Mouse (Mus musculus) kidney, adult 9 months (tissue): ENCODE measurements around the gene Cep131.

Experiments used
- DNase-seq: peaks from one replicate; pipeline ENCODE4 v3.0.0; 2022

The Cep131 gene

GRCm38 (mm10) chr11:120086702-120087152 is at the start of gene Cep131:
Gene Cep131 (minus strand): TSS chr11:120086827.
- DNase-seq, result peak; percentile 99

- no peak for DNase-seq
Observed at GRCm38 (mm10) chr11:120136195-120136594, 49.6 kb upstream of the Cep131 start.

GRCm38 (mm10) chr11:120134847-120135530 is 48.4 kb upstream of the Cep131 start:
- no peak for DNase-seq

- DNase-seq, result no peak
Observed at GRCm38 (mm10) chr11:120134148-120134547, 47.5 kb upstream of the Cep131 start.

GRCm38 (mm10) chr11:120129281-120129680 is 42.7 kb upstream of the Cep131 start:
- no peak for DNase-seq

- DNase-seq, result no peak
Observed at GRCm38 (mm10) chr11:120126845-120127244, 40.2 kb upstream of the Cep131 start.

GRCm38 (mm10) chr11:120122126-120122525 is 35.5 kb upstream of the Cep131 start:
- no peak for DNase-seq

GRCm38 (mm10) chr11:120120642-120121420 is 34.2 kb upstream of the Cep131 start:
- DNase-seq, result peak; percentile 72

GRCm38 (mm10) chr11:120119936-120120541 is 33.4 kb upstream of the Cep131 start:
- no peak for DNase-seq

- DNase-seq, result no peak
Observed at GRCm38 (mm10) chr11:120119108-120119507, 32.5 kb upstream of the Cep131 start.

- no peak for DNase-seq
Observed at GRCm38 (mm10) chr11:120117626-120118025, 31.0 kb upstream of the Cep131 start.

- no peak for DNase-seq
Observed at GRCm38 (mm10) chr11:120114488-120115215, 28.0 kb upstream of the Cep131 start.

- no peak for DNase-seq
Observed at GRCm38 (mm10) chr11:120112136-120112535, 25.5 kb upstream of the Cep131 start.

- peak; percentile 28 for DNase-seq
Observed at GRCm38 (mm10) chr11:120111033-120111432, 24.4 kb upstream of the Cep131 start.

- no peak for DNase-seq
Observed at GRCm38 (mm10) chr11:120110554-120110953, 23.9 kb upstream of the Cep131 start.

- DNase-seq, result peak; percentile 55
Observed at GRCm38 (mm10) chr11:120109558-120110210, 23.1 kb upstream of the Cep131 start.

GRCm38 (mm10) chr11:120107796-120108195 is 21.2 kb upstream of the Cep131 start:
- peak; percentile 69 for DNase-seq

GRCm38 (mm10) chr11:120107026-120107425 is 20.4 kb upstream of the Cep131 start:
- DNase-seq, result peak; percentile 31

GRCm38 (mm10) chr11:120103431-120103997 is 16.9 kb upstream of the Cep131 start:
- no peak for DNase-seq

- peak; percentile 87 for DNase-seq
Observed at GRCm38 (mm10) chr11:120101036-120101435, 14.4 kb upstream of the Cep131 start.

- peak; percentile 100 for DNase-seq
Observed at GRCm38 (mm10) chr11:120098588-120099511, 12.2 kb upstream of the Cep131 start, which contains the start of the genes Tepsin and Ndufaf8. Gene Tepsin (minus strand): TSS chr11:120098731. Gene Ndufaf8 (plus strand): TSS chr11:120098928.
